Mouse (Mus musculus) liver, embryonic 11.5 days (tissue): ENCODE measurements around the gene Erc2. TPM values are rescaled to one million over a fixed set of nuclear protein-coding genes. Genes with fewer than 3 reads are reported as not detected.

ENCODE experiments used
- ATAC-seq: fragments of 200-750 bp; cut with Nextera tagmentation; replicated peaks from 2 replicates; pipeline ENCODE4 v1.8.0; 2017; ENCODE audit warnings: moderate number of reproducible peaks, mild to moderate bottlenecking, moderate TSS enrichment, moderate library complexity; ENCODE audit not compliant: low FRiP score
- DNase-seq: peaks from one replicate; pipeline ENCODE4 v3.0.0-alpha.2; 2017; ENCODE audit warnings: low spot score
- H3K27ac ChIP-seq: fragments of 300-500 bp; sonication (generic); 2 replicates; pipeline ENCODE4 v1.5.1; 2014; ENCODE audit warnings: mild to moderate bottlenecking, low read depth, low read length, control low read depth
- H3K27me3 ChIP-seq: fragments of 300-500 bp; sonication (generic); replicated peaks from 2 replicates; pipeline ENCODE4 v1.6.1; 2014; ENCODE audit warnings: low read length, mixed read lengths; ENCODE audit not compliant: control insufficient read depth, insufficient read depth
- H3K36me3 ChIP-seq: fragments of 300-500 bp; sonication (generic); 2 replicates; pipeline ENCODE4 v1.6.1; 2014; ENCODE audit warnings: mild to moderate bottlenecking, low read length, moderate library complexity, mixed read lengths; ENCODE audit not compliant: control insufficient read depth, insufficient read depth
- H3K4me1 ChIP-seq: fragments of 300-500 bp; sonication (generic); replicated peaks from 2 replicates; pipeline ENCODE4 v1.6.1; 2014; ENCODE audit warnings: low read length, mixed read lengths; ENCODE audit not compliant: control insufficient read depth, insufficient read depth
- H3K4me2 ChIP-seq: fragments of 300-500 bp; sonication (generic); 2 replicates; pipeline ENCODE4 v1.6.1; 2014; ENCODE audit warnings: mild to moderate bottlenecking, control low read depth, moderate library complexity
- H3K4me3 ChIP-seq: fragments of 300-500 bp; sonication (generic); 2 replicates; pipeline ENCODE4 v1.5.1; 2014; ENCODE audit warnings: low read depth, low read length, control low read depth
- H3K9ac ChIP-seq: fragments of 300-500 bp; sonication (generic); 2 replicates; pipeline ENCODE4 v1.6.1; 2014; ENCODE audit warnings: low read depth, low read length, control low read depth
- H3K9me3 ChIP-seq: fragments of 300-500 bp; sonication (generic); 2 replicates; pipeline ENCODE4 v1.6.1; 2016; ENCODE audit warnings: low read length, inconsistent platforms, mixed read lengths; ENCODE audit not compliant: control insufficient read depth
- WGBS: fragments of 180-500 bp; shearing (Covaris S2); extraction: QIAGEN DNeasy Blood & Tissue Kit; methylation state at CpG from one replicate; pipeline ENCODE4 v1.1.7; 2014; 5-methylcytosine and 5-hydroxymethylcytosine counted together
- polyA plus RNA-seq: library from polyadenylated mRNA; unstranded; fragments of >200 nt; fragmentation: Nextera tagmentation; extraction: Ambion mirVana; gene quantifications from 2 replicates; pipeline ENCODE4 v1.2.1, GENCODE M21; 2014

Erc2 gene
- polyA plus RNA-seq, 1 experiment from 2014 or later: 1.6 TPM

DNA sequence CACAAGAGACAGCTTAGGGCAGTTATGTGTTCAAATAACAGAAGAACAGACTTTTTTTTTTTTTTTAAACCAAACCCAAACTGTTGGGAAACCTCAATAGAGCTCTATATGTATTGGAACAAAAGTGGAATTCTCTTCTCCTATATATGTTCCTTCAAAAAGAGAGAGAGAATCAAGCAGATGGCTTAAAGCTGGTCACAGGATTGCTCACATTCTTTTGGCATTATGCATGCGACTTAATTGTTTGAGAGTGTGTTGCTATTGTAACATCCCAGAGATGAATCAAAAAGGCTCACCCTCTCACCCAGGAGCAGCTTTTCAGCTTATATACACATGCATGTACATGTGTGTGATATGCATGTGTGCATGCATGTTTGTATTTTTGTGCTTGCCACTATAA is 903.3 kb downstream of the Erc2 start:
- no peak overlapping the region for H3K9ac ChIP-seq
- H3K4me2 ChIP-seq: no peak overlapping the region
- H3K4me3 ChIP-seq: no peak overlapping the region
- no peaks in the 10 kb centered on the region for H3K4me1 ChIP-seq
- WGBS: 83% methylated on average over 1 of the region's 1 CpGs
- H3K27me3 ChIP-seq: peaks cover 3% of the 10 kb centered on the region; the same call in 1 of the 2 replicates
- no peak overlapping the region for H3K27ac ChIP-seq
- no peaks in the 10 kb centered on the region for H3K9me3 ChIP-seq
- H3K36me3 ChIP-seq: no peaks in the 10 kb centered on the region
- DNase-seq (no peak), ATAC-seq (no peak)

Other genes with a start within 250 kb of the Erc2 start
- gene Fam208a, start 193.6 kb upstream of the Erc2 start, polyA plus RNA-seq: 11.0 and 11.4 TPM in 2 replicates
- 8.7 and 11.5 TPM in 2 replicates for gene Ccdc66, start 114.0 kb upstream of the Erc2 start, polyA plus RNA-seq